Mouse (Mus musculus): ENCODE data around the gene Hsd11b1. TPM values are rescaled to one million over a fixed set of nuclear protein-coding genes. Genes with fewer than 3 reads are reported as not detected.
A peak's percentile ranks its signal among the peaks of the same experiment; 100 is the strongest.

Hsd11b1 gene
- total and polyA plus RNA-seq, 2 experiments = 1,028 to 1,077 TPM

DNA sequence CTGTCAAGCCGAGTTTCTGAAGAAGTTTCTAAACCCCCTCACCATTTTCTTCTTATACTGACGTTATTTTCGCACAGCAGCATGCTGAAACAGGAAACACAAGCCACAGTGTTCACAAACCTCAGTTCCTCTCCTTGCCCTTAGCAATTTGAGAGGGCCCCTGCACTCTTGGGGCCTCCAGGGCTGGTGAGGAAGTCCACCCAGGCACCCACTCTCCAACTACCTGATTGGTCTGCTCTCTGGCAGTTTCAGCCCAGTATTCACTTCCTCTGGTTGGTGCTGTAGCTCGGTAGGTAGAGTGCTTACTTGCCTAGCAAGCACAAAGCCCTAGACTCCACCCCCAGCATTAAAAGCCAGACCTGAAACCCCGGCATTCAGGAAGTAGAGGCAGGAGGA lies 62.5 kb downstream of the Hsd11b1 start, which contains the start of gene Traf3ip3:
TSS of gene Traf3ip3 (minus strand) at position 321 of the 396 bp plus-strand sequence.
- WGBS = 76% methylated on average over 5 of the region's 5 CpGs

DNA sequence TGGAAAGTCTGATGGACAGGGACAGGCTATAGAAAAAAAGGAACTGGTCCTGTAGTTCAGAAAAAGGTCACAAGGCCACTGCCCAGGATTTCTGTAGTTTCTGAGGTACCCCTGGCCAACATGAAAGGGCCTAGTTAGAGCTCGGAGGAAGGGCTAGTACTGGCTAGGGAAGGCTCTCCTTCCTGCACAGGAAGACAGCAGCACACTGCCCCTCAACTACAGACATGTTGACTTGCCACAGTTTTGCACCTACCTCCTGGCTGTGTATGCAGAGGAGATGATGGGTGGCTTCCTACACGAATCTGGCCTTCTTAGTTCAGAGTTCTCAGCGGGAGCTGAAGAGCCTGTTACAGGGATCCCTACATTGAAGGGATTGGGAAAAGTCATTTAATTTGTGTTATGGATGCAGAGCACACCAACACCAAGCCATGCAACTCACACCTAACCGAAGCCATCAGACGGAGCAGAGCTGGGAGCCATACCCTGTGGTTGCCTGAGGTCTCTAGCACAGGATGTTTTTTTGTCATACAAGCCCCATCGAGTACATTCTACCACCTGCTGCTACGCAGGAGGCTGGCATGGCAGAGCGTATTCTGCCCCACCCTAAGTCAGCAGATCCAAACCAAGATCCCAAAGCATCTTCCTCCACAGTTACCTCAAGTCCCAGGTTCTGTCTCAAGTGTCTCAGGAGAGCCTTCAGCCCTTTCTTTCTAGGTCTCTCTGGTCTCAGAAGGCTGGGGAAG lies 63.1 kb downstream of the Hsd11b1 start:
- no peak for DNase-seq (ENCODE audit: extremely low read depth, low read depth, low spot score)
- no peak overlapping the region for H3K9ac ChIP-seq (ENCODE audit: low read depth, low read length)
- H3K79me2 ChIP-seq (ENCODE audit: control insufficient read depth, insufficient read depth, low read length) = no peaks in the 10 kb centered on the region
- H3K4me1 ChIP-seq (ENCODE audit: control insufficient read depth, insufficient read depth, low read length) = peaks cover 8% of the 10 kb centered on the region
- H3K27me3 ChIP-seq (ENCODE audit: control insufficient read depth, insufficient read depth, low read length) = no peaks in the 10 kb centered on the region
- WGBS = 83% methylated on average over 8 of the region's 8 CpGs
- TF ChIP-seq POLR2A (IDR thresholded peaks at IDR 0.05; ENCODE audit: extremely low read depth, insufficient read depth, low read length) (no peak), CTCF (IDR thresholded peaks at IDR 0.05; ENCODE audit: low read depth, low read length) (no peak)
- no peaks in the 10 kb centered on the region for H3K36me3 ChIP-seq (ENCODE audit: control insufficient read depth, insufficient read depth, low read length)
- peak overlapping the region; percentile 15; the same call in 1 of the 2 replicates for H3K4me3 ChIP-seq (ENCODE audit: insufficient read depth, low read depth, low read length)
- H3K27ac ChIP-seq (replicated peaks; ENCODE audit: insufficient read depth, low read depth, low read length) = peak overlapping the region; percentile 14; the same call in 1 of the 2 replicates

More for the DNA sequence above, 62.5 kb downstream of the Hsd11b1 start, which contains the start of gene Traf3ip3:
- peak within 1 kb of the TSS; percentile 14; the same call in 1 of the 2 replicates for H3K27ac ChIP-seq (replicated peaks; ENCODE audit: insufficient read depth, low read depth, low read length)
- H3K36me3 ChIP-seq (ENCODE audit: control insufficient read depth, insufficient read depth, low read length) = no peaks in the 10 kb centered on the region
- peaks cover 10% of the 10 kb centered on the region for H3K4me1 ChIP-seq (ENCODE audit: control insufficient read depth, insufficient read depth, low read length)
- no peaks in the 10 kb centered on the region for H3K27me3 ChIP-seq (ENCODE audit: control insufficient read depth, insufficient read depth, low read length)
- peak; percentile 34 for DNase-seq (ENCODE audit: extremely low read depth, low read depth, low spot score)
- no peaks in the 10 kb centered on the region for H3K79me2 ChIP-seq (ENCODE audit: control insufficient read depth, insufficient read depth, low read length)
- peak within 1 kb of the TSS; percentile 15; the same call in 1 of the 2 replicates for H3K4me3 ChIP-seq (ENCODE audit: insufficient read depth, low read depth, low read length)
- TF ChIP-seq CTCF (IDR thresholded peaks at IDR 0.05; ENCODE audit: low read depth, low read length) (no peak), POLR2A (IDR thresholded peaks at IDR 0.05; ENCODE audit: extremely low read depth, insufficient read depth, low read length) (no peak)
- no peak within 1 kb of the TSS for H3K9ac ChIP-seq (ENCODE audit: low read depth, low read length)

DNA sequence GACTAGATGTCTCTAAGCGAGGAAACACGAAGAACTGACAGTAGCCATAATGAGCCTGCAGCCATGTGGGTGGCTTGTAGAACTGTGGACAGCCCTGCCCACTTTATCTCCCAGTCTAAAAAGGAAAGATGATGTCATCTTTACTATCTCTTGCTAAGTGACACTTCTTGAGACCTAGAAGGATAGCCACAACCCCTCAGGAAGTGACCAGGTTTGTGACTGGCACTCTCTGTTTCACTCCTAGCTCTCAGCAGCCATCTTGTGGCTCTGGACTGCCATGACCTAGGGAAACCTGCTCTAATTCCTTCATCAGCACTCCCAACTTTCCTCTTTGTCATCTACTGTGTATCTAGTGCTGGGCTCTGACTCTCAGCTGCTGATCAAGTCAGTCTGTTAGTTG lies 65.6 kb downstream of the Hsd11b1 start:
- no peak overlapping the region for H3K4me3 ChIP-seq (ENCODE audit: insufficient read depth, low read depth, low read length)
- no peaks in the 10 kb centered on the region for H3K27me3 ChIP-seq (ENCODE audit: control insufficient read depth, insufficient read depth, low read length)
- no peak overlapping the region for H3K9ac ChIP-seq (ENCODE audit: low read depth, low read length)
- H3K4me1 ChIP-seq (ENCODE audit: control insufficient read depth, insufficient read depth, low read length) = no peaks in the 10 kb centered on the region
- DNase-seq (ENCODE audit: extremely low read depth, low read depth, low spot score) = no peak
- WGBS = 94% methylated on average over 2 of the region's 2 CpGs
- H3K36me3 ChIP-seq (ENCODE audit: control insufficient read depth, insufficient read depth, low read length) = no peaks in the 10 kb centered on the region
- TF ChIP-seq POLR2A (IDR thresholded peaks at IDR 0.05; ENCODE audit: extremely low read depth, insufficient read depth, low read length) (no peak), CTCF (IDR thresholded peaks at IDR 0.05; ENCODE audit: low read depth, low read length) (peak; percentile 27; the same call in 1 of the 2 replicates)
- H3K79me2 ChIP-seq (ENCODE audit: control insufficient read depth, insufficient read depth, low read length) = no peaks in the 10 kb centered on the region
- no peak overlapping the region for H3K27ac ChIP-seq (replicated peaks; ENCODE audit: insufficient read depth, low read depth, low read length)

DNA sequence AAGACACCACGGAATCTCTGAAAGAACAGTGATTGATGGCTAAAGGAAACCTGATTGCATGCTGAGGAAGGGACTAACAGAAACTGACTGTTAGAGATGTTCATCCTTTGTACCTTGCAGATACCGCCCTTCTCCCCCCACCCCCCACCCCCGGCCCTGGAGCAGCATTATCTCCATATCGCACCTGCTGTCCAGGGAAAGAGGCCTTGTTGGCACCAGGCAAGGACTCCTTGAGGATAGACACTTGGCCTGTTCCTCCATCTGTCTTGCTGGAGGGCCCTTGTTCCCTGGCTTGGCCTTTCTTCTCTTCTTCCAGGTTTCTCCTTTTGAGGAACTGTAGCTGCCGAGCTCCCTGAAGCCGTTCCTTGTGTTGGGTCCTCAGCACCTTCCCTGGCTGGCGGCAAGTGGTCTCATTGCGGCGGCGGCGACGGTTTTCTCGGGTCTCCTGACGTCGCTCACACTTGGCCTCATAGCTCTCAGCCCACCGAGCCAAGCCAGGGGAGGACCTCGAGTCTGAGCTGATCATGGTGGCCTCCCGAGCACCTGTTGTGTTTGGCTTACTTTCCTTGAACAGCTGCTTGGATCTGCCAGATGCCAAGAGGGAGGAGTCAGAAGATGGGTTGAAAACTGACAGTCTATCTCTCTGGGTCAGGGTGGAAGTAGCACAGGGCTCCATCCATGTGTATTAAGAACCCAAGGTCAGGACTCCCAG lies 66.2 kb downstream of the Hsd11b1 start:
- Histone ChIP-seq H3K36me3 (ENCODE audit: control insufficient read depth, insufficient read depth, low read length) (no peaks in the 10 kb centered on the region), H3K4me3 (ENCODE audit: insufficient read depth, low read depth, low read length) (no peak overlapping the region), H3K9ac (ENCODE audit: low read depth, low read length) (no peak overlapping the region), H3K27ac (replicated peaks; ENCODE audit: insufficient read depth, low read depth, low read length) (no peak overlapping the region), H3K4me1 (ENCODE audit: control insufficient read depth, insufficient read depth, low read length) (no peaks in the 10 kb centered on the region), H3K79me2 (ENCODE audit: control insufficient read depth, insufficient read depth, low read length) (no peaks in the 10 kb centered on the region), H3K27me3 (ENCODE audit: control insufficient read depth, insufficient read depth, low read length) (no peaks in the 10 kb centered on the region)
- TF ChIP-seq CTCF (IDR thresholded peaks at IDR 0.05; ENCODE audit: low read depth, low read length) (no peak), POLR2A (IDR thresholded peaks at IDR 0.05; ENCODE audit: extremely low read depth, insufficient read depth, low read length) (no peak)
- 91% methylated on average over 18 of the region's 18 CpGs for WGBS
- no peak for DNase-seq (ENCODE audit: extremely low read depth, low read depth, low spot score)

DNA sequence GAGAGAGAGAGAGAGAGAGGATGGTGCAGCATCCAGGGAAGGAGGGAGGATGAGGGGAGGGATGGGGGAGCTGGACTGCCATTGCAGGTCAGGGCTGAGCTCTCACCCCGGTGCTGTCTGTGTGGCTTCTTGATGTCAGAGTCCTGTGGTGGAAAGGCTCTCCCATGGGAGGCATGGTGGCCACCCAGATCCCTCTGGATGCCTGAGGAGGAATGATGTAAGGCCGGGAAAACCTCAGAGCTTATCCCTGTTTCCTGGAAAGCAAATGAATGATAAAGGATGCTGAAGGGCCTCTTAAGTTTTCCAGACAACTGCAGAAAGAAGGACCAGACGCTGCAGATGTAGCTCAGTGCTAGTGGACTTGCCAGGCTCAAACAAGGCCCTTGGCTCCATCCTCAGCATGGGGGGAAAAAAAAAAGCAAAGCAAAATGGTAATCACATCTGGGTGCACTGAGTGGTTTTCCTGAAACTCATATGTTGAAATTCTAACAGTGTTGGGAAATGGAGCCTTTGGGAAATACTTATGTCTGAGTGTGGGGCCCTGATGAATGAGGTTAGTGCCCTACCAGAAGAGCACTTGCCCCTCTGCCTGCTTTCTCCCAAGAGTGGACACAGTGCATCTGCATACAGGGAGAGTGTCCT lies 68.6 kb downstream of the Hsd11b1 start:
- Histone ChIP-seq H3K27ac (replicated peaks; ENCODE audit: insufficient read depth, low read depth, low read length) (no peak overlapping the region), H3K27me3 (ENCODE audit: control insufficient read depth, insufficient read depth, low read length) (no peaks in the 10 kb centered on the region), H3K79me2 (ENCODE audit: control insufficient read depth, insufficient read depth, low read length) (no peaks in the 10 kb centered on the region), H3K36me3 (ENCODE audit: control insufficient read depth, insufficient read depth, low read length) (no peaks in the 10 kb centered on the region), H3K9ac (ENCODE audit: low read depth, low read length) (no peak overlapping the region), H3K4me3 (ENCODE audit: insufficient read depth, low read depth, low read length) (no peak overlapping the region), H3K4me1 (ENCODE audit: control insufficient read depth, insufficient read depth, low read length) (no peaks in the 10 kb centered on the region)
- no peak for DNase-seq (ENCODE audit: extremely low read depth, low read depth, low spot score)
- WGBS = 79% methylated on average over 3 of the region's 3 CpGs
- TF ChIP-seq POLR2A (IDR thresholded peaks at IDR 0.05; ENCODE audit: extremely low read depth, insufficient read depth, low read length) (no peak), CTCF (IDR thresholded peaks at IDR 0.05; ENCODE audit: low read depth, low read length) (no peak)

Data from liver, adult 2 months (tissue).